Mouse (Mus musculus) MEL (cell line): ENCODE measurements around the gene Ocln. TPM values are rescaled to one million over a fixed set of nuclear protein-coding genes. Genes with fewer than 3 reads are reported as not detected.

Source experiments
- DNase-seq: peaks from one replicate; pipeline ENCODE4 v3.0.0; 2011; ENCODE audit warnings: low read depth, low spot score
- H3K27ac ChIP-seq: 2 replicates; pipeline ENCODE4 v1.5.1; 2012; ENCODE audit warnings: low read depth, mild to moderate bottlenecking, control low read depth, low read length, moderate library complexity; ENCODE audit not compliant: control insufficient read depth
- H3K27me3 ChIP-seq, 2 experiments: fragments of 150-350 bp in 1 of 2; sonication (generic) in 1 of 2; 2 replicates each; pipeline ENCODE4 v1.6.1; 2012; ENCODE audit warnings: low read length in 2 of 2, mild to moderate bottlenecking in 2 of 2, improper control_type of control experiment in 1 of 2, moderate library complexity in 1 of 2; ENCODE audit not compliant: insufficient read depth in 2 of 2, control insufficient read depth in 1 of 2
- H3K36me3 ChIP-seq, 2 experiments: 2 replicates each; pipeline ENCODE4 v1.6.1; 2012 to 2014; ENCODE audit warnings: low read length in 2 of 2, improper control_type of control experiment in 1 of 2, inconsistent platforms in 1 of 2, mild to moderate bottlenecking in 1 of 2; ENCODE audit not compliant: insufficient read depth in 2 of 2, control insufficient read depth in 1 of 2
- H3K4me1 ChIP-seq, 2 experiments: fragments of 150-350 bp in 1 of 2; sonication (generic) in 1 of 2; 2 replicates each; pipeline ENCODE4 v1.6.1; 2012; ENCODE audit warnings: low read length in 2 of 2, improper control_type of control experiment in 1 of 2, mild to moderate bottlenecking in 1 of 2; ENCODE audit not compliant: insufficient read depth in 2 of 2, control insufficient read depth in 1 of 2
- H3K4me3 ChIP-seq, 2 experiments: fragments of 150-350 bp in 1 of 2; sonication (generic) in 1 of 2; 2 replicates each; pipeline ENCODE4 v1.5.1; 2012; ENCODE audit warnings: low read depth in 2 of 2, low read length in 2 of 2, mild to moderate bottlenecking in 2 of 2, moderate library complexity in 2 of 2, control low read depth in 1 of 2, improper control_type of control experiment in 1 of 2; ENCODE audit not compliant: control insufficient read depth in 1 of 2, insufficient read depth in 1 of 2
- H3K79me2 ChIP-seq: 2 replicates; pipeline ENCODE4 v1.6.1; 2012; ENCODE audit warnings: mild to moderate bottlenecking, low read length, moderate library complexity; ENCODE audit not compliant: control insufficient read depth, poor library complexity, insufficient read depth
- H3K9ac ChIP-seq: 2 replicates; pipeline ENCODE4 v1.6.1; 2012; ENCODE audit warnings: low read depth, mild to moderate bottlenecking, control low read depth, low read length, moderate library complexity; ENCODE audit not compliant: control insufficient read depth, poor library complexity, severe bottlenecking
- H3K9me3 ChIP-seq: fragments of 150-350 bp; sonication (generic); replicated peaks from 2 replicates; pipeline ENCODE4 v1.6.1; 2012; ENCODE audit warnings: mild to moderate bottlenecking, low read length, improper control_type of control experiment, moderate library complexity; ENCODE audit not compliant: insufficient read depth
- BHLHE40 ChIP-seq: IDR thresholded peaks from 2 replicates; pipeline ENCODE4 v1.6.1; 2012; ENCODE audit warnings: low read depth, mild to moderate bottlenecking, inconsistent platforms, low read length, improper control_type of control experiment, borderline replicate concordance
- CHD1 ChIP-seq: IDR thresholded peaks from 2 replicates; pipeline ENCODE4 v1.6.1; 2012; ENCODE audit warnings: low read depth, mild to moderate bottlenecking, inconsistent platforms, low read length, improper control_type of control experiment
- E2F4 ChIP-seq: IDR thresholded peaks from 2 replicates; pipeline ENCODE4 v1.6.1; 2011; ENCODE audit warnings: low read depth, low read length, improper control_type of control experiment, borderline replicate concordance
- ELF1 ChIP-seq: IDR thresholded peaks from 2 replicates; pipeline ENCODE4 v1.6.1; 2014; ENCODE audit warnings: low read depth, mild to moderate bottlenecking, inconsistent platforms, low read length, improper control_type of control experiment, moderate library complexity
- EP300 ChIP-seq, 2 experiments: IDR thresholded peaks; 2 replicates each; pipeline ENCODE4 v1.6.1; 2011; ENCODE audit warnings: improper control_type of control experiment in 2 of 2, low read length in 2 of 2, low read depth in 1 of 2, mild to moderate bottlenecking in 1 of 2
- GABPA ChIP-seq: IDR thresholded peaks from 2 replicates; pipeline ENCODE4 v1.6.1; 2012; ENCODE audit warnings: low read depth, mild to moderate bottlenecking, inconsistent platforms, low read length, improper control_type of control experiment, moderate library complexity
- HCFC1 ChIP-seq: IDR thresholded peaks from 2 replicates; pipeline ENCODE4 v1.6.1; 2012; ENCODE audit warnings: low read depth, mild to moderate bottlenecking, inconsistent platforms, low read length, improper control_type of control experiment, moderate library complexity
- JUND ChIP-seq: IDR thresholded peaks from 2 replicates; pipeline ENCODE4 v1.6.1; 2011; ENCODE audit warnings: low read depth, mild to moderate bottlenecking, improper control_type of control experiment, low read length
- KAT2A ChIP-seq: conservative IDR thresholded peaks from 2 replicates; pipeline ENCODE4 v1.6.1; 2012; ENCODE audit warnings: low read depth, low read length, improper control_type of control experiment, inconsistent platforms
- MAFK ChIP-seq: IDR thresholded peaks from 2 replicates; pipeline ENCODE4 v1.6.1; 2011; ENCODE audit warnings: low read depth, mild to moderate bottlenecking, low read length, improper control_type of control experiment, borderline replicate concordance
- MAX ChIP-seq: IDR thresholded peaks from 2 replicates; pipeline ENCODE4 v1.6.1; 2011; ENCODE audit warnings: low read length, improper control_type of control experiment
- MAZ ChIP-seq: IDR thresholded peaks from 2 replicates; pipeline ENCODE4 v1.6.1; 2012; ENCODE audit warnings: low read depth, mild to moderate bottlenecking, inconsistent platforms, low read length, improper control_type of control experiment
- MYB ChIP-seq: IDR thresholded peaks from 2 replicates; pipeline ENCODE4 v1.6.1; 2011; ENCODE audit warnings: mild to moderate bottlenecking, low read depth, low read length, improper control_type of control experiment
- MYC ChIP-seq: IDR thresholded peaks from 2 replicates; pipeline ENCODE4 v1.6.1; 2011; ENCODE audit warnings: low read depth, mild to moderate bottlenecking, low read length, improper control_type of control experiment, moderate library complexity
- NELFE ChIP-seq: IDR thresholded peaks from 2 replicates; pipeline ENCODE4 v1.6.1; 2011; ENCODE audit warnings: low read depth, low read length, improper control_type of control experiment
- NRF1 ChIP-seq: IDR thresholded peaks from 2 replicates; pipeline ENCODE4 v1.6.1; 2014; ENCODE audit warnings: low read depth, mild to moderate bottlenecking, inconsistent platforms, low read length, improper control_type of control experiment, moderate library complexity; ENCODE audit not compliant: poor library complexity, insufficient read depth, severe bottlenecking
- POLR2AphosphoS2 ChIP-seq: IDR thresholded peaks from 2 replicates; pipeline ENCODE4 v1.6.1; 2011; ENCODE audit warnings: low read length, improper control_type of control experiment
- POLR2AphosphoS5 ChIP-seq: IDR thresholded peaks from 2 replicates; pipeline ENCODE4 v1.6.1; 2012; ENCODE audit warnings: low read depth, borderline replicate concordance, mild to moderate bottlenecking, inconsistent platforms, low read length, moderate library complexity, mixed read lengths
- SMC3 ChIP-seq: IDR thresholded peaks from 2 replicates; pipeline ENCODE4 v1.6.1; 2011; ENCODE audit warnings: low read depth, low read length, improper control_type of control experiment
- UBTF ChIP-seq: IDR thresholded peaks from 2 replicates; pipeline ENCODE4 v1.6.1; 2012; ENCODE audit warnings: low read depth, mild to moderate bottlenecking, inconsistent platforms, low read length, improper control_type of control experiment, moderate library complexity, borderline replicate concordance; ENCODE audit not compliant: insufficient read depth
- USF1 ChIP-seq: IDR thresholded peaks from 2 replicates; pipeline ENCODE4 v1.6.1; 2014; ENCODE audit warnings: low read depth, mild to moderate bottlenecking, inconsistent platforms, low read length, improper control_type of control experiment, moderate library complexity
- USF2 ChIP-seq, 2 experiments: IDR thresholded peaks; 2 replicates each; pipeline ENCODE4 v1.6.1; 2011 to 2012; ENCODE audit warnings: improper control_type of control experiment in 2 of 2, low read length in 2 of 2, borderline replicate concordance in 1 of 2, inconsistent platforms in 1 of 2, low read depth in 1 of 2, mild to moderate bottlenecking in 1 of 2; ENCODE audit not compliant: insufficient read depth in 1 of 2
- ZC3H11A ChIP-seq: IDR thresholded peaks from 2 replicates; pipeline ENCODE4 v1.6.1; 2012; ENCODE audit warnings: low read depth, mild to moderate bottlenecking, inconsistent platforms, low read length, improper control_type of control experiment
- ZNF384 ChIP-seq: IDR thresholded peaks from 2 replicates; pipeline ENCODE4 v1.6.1; 2012; ENCODE audit warnings: low read depth, mild to moderate bottlenecking, inconsistent platforms, low read length, improper control_type of control experiment
- polyA plus RNA-seq, 2 experiments: library from polyadenylated mRNA; stranded (reverse) in 1 of 2; unstranded in 1 of 2; fragments of >175 nt in 1 of 2; fragments of >200 nt in 1 of 2; gene quantifications; 2 replicates each; pipeline versions ENCODE4 v1.2.1 to v1.2.4; 2012; ENCODE audit warnings: low replicate concordance in 2 of 2, low read depth in 1 of 2; ENCODE audit not compliant: insufficient read length in 2 of 2, insufficient read depth in 1 of 2, missing spikeins in 1 of 2
- total RNA-seq: library from RNA; depleted of rRNA; stranded (reverse); fragments of 300-350 nt; gene quantifications from 2 replicates; pipeline ENCODE4 v1.2.3, GENCODE M21; 2012

The Ocln gene
- total and polyA plus RNA-seq, 3 experiments: 0.31 to 0.58 TPM; not detected in 1

DNA sequence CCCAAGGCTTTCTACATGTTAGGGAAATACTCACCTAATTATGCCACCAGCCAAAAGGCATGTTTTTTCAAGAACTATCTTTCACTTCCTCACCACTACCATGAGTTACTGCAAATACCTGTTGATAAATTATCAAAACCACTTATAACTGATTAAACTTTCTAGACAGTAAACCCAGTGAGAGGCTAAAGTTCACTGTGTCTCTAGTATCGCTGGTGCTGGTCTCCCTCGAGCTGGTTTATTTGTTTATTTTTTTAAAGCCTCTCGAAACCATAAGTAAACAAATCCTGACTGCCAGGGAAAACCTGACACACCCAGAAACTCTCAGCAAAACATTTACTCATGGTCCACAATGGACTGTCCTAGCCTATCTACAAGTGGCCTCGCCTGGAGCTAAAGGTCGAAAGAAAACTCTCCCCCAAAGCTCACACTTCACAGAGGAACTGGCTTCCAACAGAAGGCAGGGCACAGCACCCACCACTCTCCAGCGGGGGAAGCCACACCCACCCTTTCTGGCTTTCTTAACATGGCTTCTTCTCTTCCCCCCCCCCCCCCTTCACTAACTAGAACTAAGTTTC, 19.6 kb downstream of the Ocln start:
- no peaks in the 10 kb centered on the region for H3K9me3 ChIP-seq
- DNase-seq: no peak
- no peak overlapping the region for H3K9ac ChIP-seq
- H3K4me1 ChIP-seq: no peaks in the 10 kb centered on the region
- peaks cover 0 to 3% of the 10 kb centered on the region in 2 experiments; a peak in 3 of 4 replicates for H3K27me3 ChIP-seq
- H3K4me3 ChIP-seq: no peak overlapping the region
- no peaks in the 10 kb centered on the region for H3K79me2 ChIP-seq
- TF ChIP-seq NELFE (no peak), USF2 (IDR thresholded peaks at IDR 0.05; ENCODE audit: borderline replicate concordance in 1 of 2, insufficient read depth in 1 of 2, low read depth in 1 of 2, low read length in 2 of 2) (no peak), MAFK (no peak), MAX (no peak), CHD1 (no peak), JUND (no peak), ZNF384 (no peak), ZC3H11A (no peak), NRF1 (no peak), HCFC1 (no peak), EP300 (IDR thresholded peaks at IDR 0.05; ENCODE audit: low read depth in 1 of 2, low read length in 2 of 2) (no peak), POLR2AphosphoS5 (no peak)
- TF ChIP-seq, all 39 proteins: peak for 0
- no peaks in the 10 kb centered on the region for H3K36me3 ChIP-seq
- no peak overlapping the region for H3K27ac ChIP-seq

DNA sequence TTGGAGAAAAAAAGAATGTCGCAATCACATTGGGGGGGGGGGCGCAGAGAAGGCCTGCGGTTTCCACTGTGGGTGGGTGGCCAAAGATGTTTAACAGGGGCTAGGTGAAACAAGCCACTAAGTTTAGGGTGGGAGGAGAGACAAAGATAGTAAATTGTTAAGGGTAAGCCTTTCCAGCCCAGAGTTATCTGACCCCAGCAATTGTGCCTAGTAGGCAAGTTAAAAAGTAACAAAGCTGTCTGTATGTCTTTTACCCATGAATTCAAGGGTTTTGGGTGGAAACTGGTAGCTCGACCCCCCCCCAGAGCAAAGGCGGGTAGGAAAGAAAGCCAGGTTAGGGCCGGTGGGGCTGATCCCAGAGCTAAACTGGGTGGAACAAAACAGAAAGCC, 25.9 kb downstream of the Ocln start:
- TF ChIP-seq HCFC1 (no peak), GABPA (no peak), JUND (no peak), USF1 (no peak), E2F4 (no peak), KAT2A (no peak), ELF1 (no peak), UBTF (no peak), MYC (no peak), SMC3 (no peak), BHLHE40 (no peak), NRF1 (no peak), MAZ (no peak), MYB (no peak), ZC3H11A (no peak), POLR2AphosphoS2 (no peak)
- H3K9me3 ChIP-seq: no peaks in the 10 kb centered on the region
- no peak overlapping the region for H3K27ac ChIP-seq
- no peak overlapping the region for H3K4me3 ChIP-seq
- no peaks in the 10 kb centered on the region for H3K27me3 ChIP-seq
- H3K4me1 ChIP-seq: peaks cover 2 to 8% of the 10 kb centered on the region in 2 experiments; a peak in 3 of 4 replicates
- no peak overlapping the region for H3K9ac ChIP-seq
- no peaks in the 10 kb centered on the region for H3K36me3 ChIP-seq
- DNase-seq: no peak
- no peaks in the 10 kb centered on the region for H3K79me2 ChIP-seq
